Mouse (Mus musculus) erythroblast, adult 5-6 weeks (primary cell): ENCODE results near the gene Gm17555. TPM values are rescaled to one million over a fixed set of nuclear protein-coding genes. Genes with fewer than 3 reads are reported as not detected.
"Not testable (repeated sequence)": the region's sequence is repeated elsewhere in the genome, so short reads cannot be mapped to it uniquely, and the experiment has no call there.

Experiments
- ATAC-seq: replicated peaks from 2 replicates; pipeline ENCODE4 v1.8.0; 2016; ENCODE audit warnings: moderate number of reproducible peaks, mild to moderate bottlenecking, moderate TSS enrichment, inconsistent platforms; ENCODE audit not compliant: poor library complexity, low FRiP score, severe bottlenecking
- total RNA-seq, 2 experiments: library from RNA; stranded (forward) in 1 of 2; stranded (reverse) in 1 of 2; fragments of 150-400 nt in 1 of 2; fragments of 200-764, 138-1000 nt in 1 of 2; gene quantifications; 2 replicates each; pipeline versions ENCODE4 v1.2.3 to v1.2.4; 2015 to 2017; ENCODE audit warnings: low replicate concordance in 2 of 2

Gene Gm17555
- total RNA-seq (2015; ENCODE audit: low replicate concordance) (not detected in 2 replicates), total RNA-seq (2017; ENCODE audit: low replicate concordance) (not detected in 2 replicates)

GRCm38 (mm10) chr2:126214800-126215199 is at the start of gene Gm17555:
Gene Gm17555, plus strand, starts transcription at chr2:126215100.
- not testable (repeated sequence) for ATAC-seq

- ATAC-seq: peak; percentile 97
Measured at GRCm38 (mm10) chr2:126165277-126166018, 49.5 kb upstream of the Gm17555 start.

- ATAC-seq: peak; percentile 66
Measured at GRCm38 (mm10) chr2:126166335-126166734, 48.6 kb upstream of the Gm17555 start.

GRCm38 (mm10) chr2:126166848-126167617 is 47.9 kb upstream of the Gm17555 start:
- ATAC-seq: no peak

GRCm38 (mm10) chr2:126171427-126171826 is 43.5 kb upstream of the Gm17555 start:
- no peak for ATAC-seq

- ATAC-seq: no peak
Measured at GRCm38 (mm10) chr2:126191306-126191705, 23.6 kb upstream of the Gm17555 start.

- 0 out of 2 replicates have a peak, but pooled peaks have one; percentile 52 for ATAC-seq
Measured at GRCm38 (mm10) chr2:126192129-126192528, 22.8 kb upstream of the Gm17555 start.

- ATAC-seq: no peak
Measured at GRCm38 (mm10) chr2:126195631-126196356, 19.1 kb upstream of the Gm17555 start.

- no peak for ATAC-seq
Measured at GRCm38 (mm10) chr2:126198971-126199370, 15.9 kb upstream of the Gm17555 start.

GRCm38 (mm10) chr2:126211011-126211680 is 3.8 kb upstream of the Gm17555 start:
- no peak for ATAC-seq

- ATAC-seq: no peak
Measured at GRCm38 (mm10) chr2:126227581-126227980, 12.7 kb downstream of the Gm17555 start.

GRCm38 (mm10) chr2:126231731-126232130 is 16.8 kb downstream of the Gm17555 start:
- peak; percentile 15; the same call in 1 of the 2 replicates for ATAC-seq

- ATAC-seq: no peak
Measured at GRCm38 (mm10) chr2:126236905-126237304, 22.0 kb downstream of the Gm17555 start.

GRCm38 (mm10) chr2:126245446-126245845 is 30.5 kb downstream of the Gm17555 start:
- no peak for ATAC-seq

GRCm38 (mm10) chr2:126248536-126248935 is 33.6 kb downstream of the Gm17555 start:
- ATAC-seq: no peak

GRCm38 (mm10) chr2:126252211-126252610 is 37.3 kb downstream of the Gm17555 start:
- ATAC-seq: no peak
